Mouse (Mus musculus) forebrain, embryonic 11.5 days (tissue): ENCODE results near the gene Axin1. TPM values are rescaled to one million over a fixed set of nuclear protein-coding genes. Genes with fewer than 3 reads are reported as not detected.

ENCODE experiments used
- ATAC-seq: fragments of 200-750 bp; cut with Nextera tagmentation; replicated peaks from 2 replicates; pipeline ENCODE4 v1.8.0; 2017; ENCODE audit warnings: moderate TSS enrichment; ENCODE audit not compliant: low FRiP score
- DNase-seq: peaks from one replicate; pipeline ENCODE4 v3.0.0-alpha.2; 2017; ENCODE audit warnings: low spot score
- H3K27ac ChIP-seq: fragments of 300-500 bp; sonication (generic); 2 replicates; pipeline ENCODE4 v1.5.1; 2014; ENCODE audit warnings: low read depth, low read length
- H3K27me3 ChIP-seq: fragments of 300-500 bp; sonication (generic); 2 replicates; pipeline ENCODE4 v1.6.1; 2014; ENCODE audit warnings: mild to moderate bottlenecking, low read length, mixed read lengths; ENCODE audit not compliant: control insufficient read depth, insufficient read depth
- H3K36me3 ChIP-seq: fragments of 300-500 bp; sonication (generic); 2 replicates; pipeline ENCODE4 v1.6.1; 2014; ENCODE audit warnings: mild to moderate bottlenecking, low read length, moderate library complexity, mixed read lengths; ENCODE audit not compliant: control insufficient read depth, insufficient read depth
- H3K4me1 ChIP-seq: fragments of 300-500 bp; sonication (generic); replicated peaks from 2 replicates; pipeline ENCODE4 v1.6.1; 2014; ENCODE audit warnings: low read length, mixed read lengths; ENCODE audit not compliant: control insufficient read depth, insufficient read depth
- H3K4me2 ChIP-seq: fragments of 300-500 bp; sonication (generic); 2 replicates; pipeline ENCODE4 v1.6.1; 2014; ENCODE audit warnings: low read depth, mild to moderate bottlenecking, low read length, moderate library complexity, mixed read lengths; ENCODE audit not compliant: severe bottlenecking
- H3K4me3 ChIP-seq: fragments of 300-500 bp; sonication (generic); 2 replicates; pipeline ENCODE4 v1.5.1; 2014; ENCODE audit warnings: low read depth, low read length
- H3K9ac ChIP-seq: fragments of 300-500 bp; sonication (generic); 2 replicates; pipeline ENCODE4 v1.6.1; 2014; ENCODE audit warnings: low read length
- H3K9me3 ChIP-seq: fragments of 300-500 bp; sonication (generic); 2 replicates; pipeline ENCODE4 v1.6.1; 2016; ENCODE audit warnings: low read length, mixed read lengths; ENCODE audit not compliant: control insufficient read depth
- whole genome bisulfite sequencing: fragments of 180-500 bp; shearing (Covaris S2); extraction: QIAGEN DNeasy Blood & Tissue Kit; methylation state at CpG from one replicate; pipeline ENCODE4 v1.1.7; 2014; 5-methylcytosine and 5-hydroxymethylcytosine counted together
- polyA plus RNA-seq: library from polyadenylated mRNA; unstranded; fragments of >200 nt; fragmentation: Nextera tagmentation; extraction: Ambion mirVana; gene quantifications from 2 replicates; pipeline ENCODE4 v1.2.1, GENCODE M21; 2014

The Axin1 gene
- polyA plus RNA-seq, 1 experiment from 2014 or later, result 19.1 TPM

DNA sequence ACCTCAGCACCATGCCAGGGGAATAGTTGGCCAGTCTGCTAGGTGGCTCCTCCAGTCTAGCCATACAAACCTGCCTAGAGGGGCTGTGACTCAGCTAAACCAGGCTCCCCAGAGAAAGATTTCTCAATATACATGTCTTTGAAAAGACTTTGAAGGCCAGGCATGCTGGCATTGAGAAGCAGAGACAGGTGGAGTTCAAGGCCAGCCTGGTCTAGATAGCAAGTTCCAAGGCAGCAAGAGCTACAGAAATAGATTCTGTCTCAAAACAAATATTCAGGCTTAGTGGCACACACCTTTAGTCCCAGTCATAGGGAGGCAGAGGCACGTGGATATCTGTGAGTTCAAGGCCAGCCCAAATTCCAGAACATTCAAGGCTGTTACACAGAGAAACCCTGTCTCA, 67.9 kb downstream of the Axin1 start:
- no peak for ATAC-seq
- H3K4me2 ChIP-seq, result no peak overlapping the region
- H3K4me3 ChIP-seq, result no peak overlapping the region
- H3K4me1 ChIP-seq, result peaks cover 11% of the 10 kb centered on the region; the same call in 1 of the 2 replicates
- H3K27me3 ChIP-seq, result peaks cover 28% of the 10 kb centered on the region
- DNase-seq, result no peak
- H3K36me3 ChIP-seq, result no peaks in the 10 kb centered on the region
- no peaks in the 10 kb centered on the region for H3K9me3 ChIP-seq
- no peak overlapping the region for H3K27ac ChIP-seq
- H3K9ac ChIP-seq, result no peak overlapping the region
- 44% methylated on average over 1 of the region's 1 CpGs for WGBS

DNA sequence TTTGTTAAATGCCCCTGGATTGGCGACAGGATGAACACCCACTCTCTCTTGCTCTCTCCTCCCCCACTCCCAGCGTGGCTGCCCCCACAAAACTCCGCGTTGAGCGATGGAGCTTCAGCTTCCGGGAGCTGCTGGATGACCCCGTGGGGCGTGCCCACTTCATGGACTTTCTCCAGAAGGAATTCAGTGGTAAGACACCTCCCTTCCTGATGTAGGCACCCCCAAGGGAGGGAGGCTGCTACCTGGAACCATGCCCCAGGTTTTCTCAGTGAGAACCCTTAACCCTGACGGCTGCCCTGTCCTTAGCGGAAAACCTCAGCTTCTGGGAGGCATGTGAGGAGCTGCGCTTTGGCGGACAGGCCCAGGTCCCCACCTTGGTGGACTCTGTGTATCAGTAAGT, 69.2 kb downstream of the Axin1 start, which contains the start of gene Arhgdig:
Gene Arhgdig, minus strand, starts transcription at position 101 of the 400 bp plus-strand sequence.
- peaks cover 15% of the 10 kb centered on the region for H3K27me3 ChIP-seq
- no peak within 1 kb of the TSS for H3K4me3 ChIP-seq
- no peak within 1 kb of the TSS for H3K9ac ChIP-seq
- no peak within 1 kb of the TSS for H3K4me2 ChIP-seq
- no peak for ATAC-seq
- no peaks in the 10 kb centered on the region for H3K36me3 ChIP-seq
- no peak within 1 kb of the TSS for H3K27ac ChIP-seq
- peaks cover 8% of the 10 kb centered on the region; the same call in 1 of the 2 replicates for H3K4me1 ChIP-seq
- H3K9me3 ChIP-seq, result no peaks in the 10 kb centered on the region
- WGBS, result 92% methylated on average over 12 of the region's 12 CpGs
- no peak for DNase-seq

DNA sequence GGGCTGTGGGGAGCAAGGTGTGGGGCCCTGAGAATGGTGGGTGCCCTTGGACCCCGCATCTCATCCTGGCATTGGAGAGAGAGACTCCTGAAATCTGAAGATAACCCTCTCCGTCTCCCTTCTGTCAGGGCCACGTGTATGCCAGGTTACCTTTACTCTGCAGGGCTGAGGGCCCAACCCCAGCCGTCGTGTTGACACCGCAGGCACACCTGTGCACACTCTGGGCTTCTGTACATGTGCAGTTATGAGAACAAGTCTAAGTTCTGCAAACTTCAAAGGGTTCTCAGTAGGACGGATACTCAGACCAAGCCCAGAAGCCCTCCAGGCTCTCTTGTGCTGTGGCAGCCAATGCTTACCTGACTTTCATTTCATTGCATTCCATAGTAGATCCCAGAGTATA, 73.8 kb downstream of the Axin1 start:
- 89% methylated on average over 7 of the region's 7 CpGs for WGBS
- Histone ChIP-seq H3K27me3 (no peaks in the 10 kb centered on the region), H3K4me1 (no peaks in the 10 kb centered on the region), H3K27ac (no peak overlapping the region), H3K36me3 (no peaks in the 10 kb centered on the region), H3K4me2 (no peak overlapping the region), H3K4me3 (no peak overlapping the region), H3K9me3 (no peaks in the 10 kb centered on the region), H3K9ac (no peak overlapping the region)
- ATAC-seq (no peak), DNase-seq (no peak)

DNA sequence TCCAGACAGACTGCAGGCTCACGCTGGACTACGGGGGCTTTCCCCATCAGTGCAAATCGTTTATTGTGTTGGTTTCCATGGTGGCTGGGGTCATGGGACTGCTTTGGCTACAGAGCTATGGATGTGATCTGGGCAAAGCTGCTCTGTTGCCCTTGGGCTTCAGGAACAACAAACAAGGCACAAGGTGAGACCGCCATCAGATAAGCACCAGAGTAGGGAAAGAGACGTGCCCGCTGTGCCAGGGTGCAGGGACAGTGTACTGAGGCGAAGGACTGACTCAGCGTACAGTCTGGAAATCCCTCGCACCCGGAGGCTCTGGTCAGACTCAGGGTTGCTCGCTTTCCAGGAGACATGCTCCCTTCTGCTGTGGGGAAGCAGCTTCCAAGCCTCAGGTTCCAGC, 74.2 kb downstream of the Axin1 start:
- H3K9ac ChIP-seq, result no peak overlapping the region
- no peak overlapping the region for H3K4me2 ChIP-seq
- 83% methylated on average over 11 of the region's 11 CpGs for WGBS
- no peaks in the 10 kb centered on the region for H3K9me3 ChIP-seq
- DNase-seq (no peak), ATAC-seq (no peak)
- H3K36me3 ChIP-seq, result no peaks in the 10 kb centered on the region
- H3K4me1 ChIP-seq, result no peaks in the 10 kb centered on the region
- no peak overlapping the region for H3K27ac ChIP-seq
- H3K4me3 ChIP-seq, result no peak overlapping the region
- H3K27me3 ChIP-seq, result no peaks in the 10 kb centered on the region

DNA sequence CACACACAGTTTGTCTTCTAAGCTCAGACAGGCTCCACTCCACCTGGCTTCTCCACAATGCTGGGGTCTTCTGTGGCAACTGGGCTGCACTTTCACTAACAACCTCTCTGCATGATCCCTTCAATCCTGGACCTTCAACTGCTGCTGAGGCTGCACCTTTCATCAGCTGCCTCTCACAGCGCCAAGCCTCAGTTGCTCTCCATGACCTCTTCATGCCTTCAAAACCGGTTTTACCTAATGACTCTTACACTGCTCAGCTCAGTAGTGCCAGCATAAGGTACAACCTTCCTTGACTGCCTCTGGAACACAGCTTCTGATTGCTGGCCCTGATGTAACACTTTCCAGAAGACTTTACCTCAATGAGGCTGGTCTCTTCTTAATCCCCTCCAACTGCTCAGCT, 83.0 kb downstream of the Axin1 start:
- no peak overlapping the region for H3K27ac ChIP-seq
- H3K9ac ChIP-seq, result no peak overlapping the region
- DNase-seq (no peak), ATAC-seq (no peak)
- no peak overlapping the region for H3K4me2 ChIP-seq
- H3K27me3 ChIP-seq, result no peaks in the 10 kb centered on the region
- no peak overlapping the region for H3K4me3 ChIP-seq
- no peaks in the 10 kb centered on the region for H3K9me3 ChIP-seq
- no peaks in the 10 kb centered on the region for H3K4me1 ChIP-seq
- 77% methylated on average over 2 of the region's 2 CpGs for WGBS
- no peaks in the 10 kb centered on the region for H3K36me3 ChIP-seq

DNA sequence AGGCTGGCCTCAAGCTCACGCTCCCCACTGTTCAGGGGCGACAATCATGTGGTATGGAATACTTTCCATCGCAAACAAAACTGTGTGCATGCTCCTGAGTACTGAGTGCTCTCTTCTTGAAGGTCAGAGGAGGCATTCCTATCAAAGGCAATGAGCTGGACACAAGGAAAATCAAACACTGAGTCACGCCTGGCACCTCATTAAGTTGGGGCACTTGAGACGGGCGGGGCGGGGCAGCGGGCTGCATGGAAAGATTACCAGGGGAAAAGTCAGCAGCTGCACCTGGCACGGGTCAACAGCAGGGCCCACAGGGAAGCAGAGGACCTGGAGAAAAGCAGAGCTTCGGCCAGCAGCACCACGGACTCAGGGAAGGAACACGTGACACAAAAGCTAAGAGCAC, 86.7 kb downstream of the Axin1 start:
- Histone ChIP-seq H3K9me3 (no peaks in the 10 kb centered on the region), H3K4me2 (no peak overlapping the region), H3K9ac (no peak overlapping the region), H3K4me3 (no peak overlapping the region), H3K36me3 (no peaks in the 10 kb centered on the region), H3K27ac (no peak overlapping the region), H3K27me3 (no peaks in the 10 kb centered on the region), H3K4me1 (no peaks in the 10 kb centered on the region)
- WGBS, result 87% methylated on average over 12 of the region's 12 CpGs
- DNase-seq (no peak), ATAC-seq (no peak)

DNA sequence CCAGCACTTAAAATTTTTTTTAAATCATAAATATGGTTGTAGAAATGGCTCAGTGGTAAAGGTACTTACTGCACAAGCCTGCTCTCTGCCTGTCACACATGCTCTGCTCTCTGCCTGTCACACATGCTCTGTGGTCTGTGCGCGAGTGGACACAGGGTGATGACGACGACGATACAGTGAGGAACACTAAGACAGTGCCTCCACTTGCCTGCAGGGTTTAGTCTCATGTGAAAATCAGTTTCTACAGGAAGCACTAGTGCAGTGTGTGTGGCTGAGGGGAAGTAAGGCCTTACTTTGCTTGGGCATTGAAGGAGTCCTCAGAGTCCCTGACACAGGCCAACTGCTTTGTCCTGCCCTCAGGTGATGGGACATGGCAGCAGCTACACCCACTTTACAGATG, 91.3 kb downstream of the Axin1 start:
- Histone ChIP-seq H3K4me2 (no peak overlapping the region), H3K36me3 (no peaks in the 10 kb centered on the region), H3K4me3 (no peak overlapping the region), H3K9ac (no peak overlapping the region), H3K27ac (no peak overlapping the region), H3K27me3 (no peaks in the 10 kb centered on the region), H3K4me1 (no peaks in the 10 kb centered on the region), H3K9me3 (no peaks in the 10 kb centered on the region)
- DNase-seq (no peak), ATAC-seq (no peak)
- 96% methylated on average over 5 of the region's 5 CpGs for WGBS

DNA sequence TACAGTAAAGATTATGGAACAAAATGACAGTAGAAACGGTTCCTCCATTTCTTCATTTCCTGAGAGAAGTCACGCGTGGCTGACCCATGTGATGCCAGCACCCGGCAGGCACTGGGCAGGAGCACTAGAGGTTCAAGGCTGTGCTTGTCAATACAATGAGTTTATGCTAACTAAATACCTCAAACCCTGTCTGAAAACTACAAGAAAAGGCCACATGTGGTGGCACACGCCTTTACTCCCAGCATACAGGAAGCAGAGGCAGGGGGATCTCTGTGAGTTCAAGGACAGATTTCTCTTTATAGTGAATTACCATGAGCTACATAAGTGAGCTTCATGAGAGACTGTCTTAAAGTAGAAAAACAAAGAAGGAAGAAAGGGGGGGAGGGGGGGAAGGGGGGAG, 92.7 kb downstream of the Axin1 start:
- WGBS, result 90% methylated on average over 5 of the region's 5 CpGs
- Histone ChIP-seq H3K4me1 (no peaks in the 10 kb centered on the region), H3K4me2 (no peak overlapping the region), H3K27ac (no peak overlapping the region), H3K27me3 (no peaks in the 10 kb centered on the region), H3K9me3 (no peaks in the 10 kb centered on the region), H3K9ac (no peak overlapping the region), H3K4me3 (no peak overlapping the region), H3K36me3 (no peaks in the 10 kb centered on the region)
- no peak for DNase-seq
- ATAC-seq, result no peak

DNA sequence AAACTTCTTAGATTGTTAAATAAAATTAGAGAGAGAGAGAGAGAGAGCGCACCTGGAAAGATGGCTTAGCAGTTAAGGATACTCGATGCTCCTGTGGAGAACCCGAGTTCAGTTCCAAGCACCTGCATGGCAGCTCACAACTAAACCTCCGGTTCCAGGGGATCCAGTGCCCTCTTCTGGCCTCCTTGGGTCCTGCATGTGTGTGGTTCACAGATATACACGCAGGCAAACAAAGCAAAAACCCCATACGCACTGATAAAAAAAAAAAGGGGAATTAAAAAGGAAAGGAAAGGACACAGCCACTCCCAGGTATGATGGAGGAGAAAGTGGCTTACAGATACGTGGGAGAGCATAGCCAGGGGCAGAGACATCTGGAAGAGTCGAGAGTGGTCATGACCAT, 94.4 kb downstream of the Axin1 start:
- 68% methylated on average over 8 of the region's 8 CpGs for WGBS
- Histone ChIP-seq H3K9me3 (no peaks in the 10 kb centered on the region), H3K36me3 (no peaks in the 10 kb centered on the region), H3K27me3 (no peaks in the 10 kb centered on the region), H3K27ac (no peak overlapping the region), H3K9ac (no peak overlapping the region), H3K4me3 (no peak overlapping the region), H3K4me1 (no peaks in the 10 kb centered on the region), H3K4me2 (no peak overlapping the region)
- ATAC-seq (no peak), DNase-seq (no peak)
